Mouse (Mus musculus) thymus, adult 2 months (tissue): Measurements from ENCODE around the gene Ppig. TPM values are rescaled to one million over a fixed set of nuclear protein-coding genes. Genes with fewer than 3 reads are reported as not detected.
"Not testable (repeated sequence)": the region's sequence is repeated elsewhere in the genome, so short reads cannot be mapped to it uniquely, and the experiment has no call there.

Source experiments
- DNase-seq: peaks from one replicate; pipeline ENCODE4 v3.0.0; 2021
- H3K27ac ChIP-seq: fragments of 200-500 bp; 2 replicates; pipeline ENCODE4 v1.5.1; 2012; ENCODE audit warnings: low read length, control low read depth; ENCODE audit not compliant: control insufficient read depth, insufficient read depth
- H3K27me3 ChIP-seq: fragments of 200-500 bp; 2 replicates; pipeline ENCODE4 v1.6.1; 2012; ENCODE audit warnings: mild to moderate bottlenecking, low read length, moderate library complexity, mixed read lengths; ENCODE audit not compliant: control insufficient read depth, insufficient read depth
- H3K36me3 ChIP-seq: fragments of 200-500 bp; 2 replicates; pipeline ENCODE4 v1.6.1; 2012; ENCODE audit warnings: mild to moderate bottlenecking, low read length, moderate library complexity; ENCODE audit not compliant: control insufficient read depth, insufficient read depth
- H3K4me1 ChIP-seq: fragments of 200-500 bp; replicated peaks from 2 replicates; pipeline ENCODE4 v1.6.1; 2012; ENCODE audit warnings: low read length; ENCODE audit not compliant: control insufficient read depth, insufficient read depth
- H3K4me3 ChIP-seq: fragments of 200-500 bp; 2 replicates; pipeline ENCODE4 v1.5.1; 2012; ENCODE audit warnings: mild to moderate bottlenecking, low read length, control low read depth, moderate library complexity; ENCODE audit not compliant: control insufficient read depth, insufficient read depth
- CTCF ChIP-seq: fragments of 200-500 bp; IDR thresholded peaks from 2 replicates; pipeline ENCODE4 v1.5.1; 2012; ENCODE audit warnings: mild to moderate bottlenecking, control low read depth, low read length, moderate library complexity, borderline replicate concordance; ENCODE audit not compliant: control insufficient read depth, poor library complexity, insufficient read depth; ENCODE audit errors: extremely low read depth
- POLR2A ChIP-seq: fragments of 200-500 bp; IDR thresholded peaks from 2 replicates; pipeline ENCODE4 v1.6.1; 2012; ENCODE audit warnings: mild to moderate bottlenecking, low read length, control low read depth, moderate library complexity; ENCODE audit not compliant: control insufficient read depth, poor library complexity, insufficient read depth; ENCODE audit errors: extremely low read depth
- WGBS: fragments of 180-500 bp; shearing (Covaris S2); methylation state at CpG from one replicate; pipeline ENCODE4 v1.1.7; 2018; 5-methylcytosine and 5-hydroxymethylcytosine counted together
- polyA plus RNA-seq: library from polyadenylated mRNA; depleted of rRNA; stranded (reverse); fragments of >200 nt; gene quantifications from 2 replicates; pipeline ENCODE4 v1.2.3, GENCODE M21; 2012; rRNA removed

The Ppig gene
- polyA plus RNA-seq = 2.2 and 2.7 TPM in 2 replicates

DNA sequence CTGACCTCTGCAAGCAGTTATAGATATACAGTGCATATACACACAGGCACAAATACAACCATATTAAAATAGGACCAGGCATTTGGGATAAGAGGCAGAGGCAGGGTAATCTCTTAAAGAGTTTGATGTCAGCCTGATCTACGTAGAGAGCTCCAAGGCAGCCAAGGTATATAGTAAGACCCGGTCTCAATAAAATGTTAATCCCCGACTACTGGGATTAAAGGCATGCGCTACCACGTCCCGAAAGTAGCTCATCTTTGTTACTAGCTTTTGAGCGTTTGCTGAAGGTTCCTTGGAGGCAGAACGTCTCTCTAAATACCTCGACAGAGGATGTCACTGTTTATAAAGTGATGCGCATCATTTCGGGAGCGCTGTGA, at the start of gene Ppig:
Ppig (plus strand) TSS at position 273 of the 377 bp plus-strand sequence.
- H3K36me3 ChIP-seq = no peaks in the 10 kb centered on the region
- H3K4me3 ChIP-seq = peak within 1 kb of the TSS; percentile 93
- H3K4me1 ChIP-seq = no peaks in the 10 kb centered on the region; the same call in 1 of the 2 replicates
- no peak for DNase-seq
- TF ChIP-seq POLR2A (no peak), CTCF (no peak)
- H3K27me3 ChIP-seq = no peaks in the 10 kb centered on the region
- peak within 1 kb of the TSS; percentile 34; the same call in 1 of the 2 replicates for H3K27ac ChIP-seq
- 5% methylated on average over 12 of the region's 12 CpGs for WGBS

DNA sequence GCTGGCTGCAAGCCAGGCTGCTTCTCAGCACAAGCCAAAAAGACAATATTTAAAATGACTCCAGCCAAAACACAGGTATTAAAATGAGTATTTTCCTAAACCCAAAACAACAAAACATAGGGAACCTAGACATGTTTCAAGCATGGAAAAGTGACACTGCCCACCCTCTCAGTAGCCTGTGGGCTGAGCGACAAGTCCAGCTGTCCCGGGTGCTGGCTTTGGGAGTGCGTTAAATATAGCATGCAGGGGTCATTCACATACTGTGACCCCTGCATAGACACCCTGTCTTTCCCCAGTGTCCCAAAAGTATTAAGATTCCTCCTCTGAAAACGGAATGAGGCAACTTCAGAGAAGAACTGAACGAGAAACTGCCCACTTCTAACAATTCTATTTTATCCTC, 48.6 kb upstream of the Ppig start:
- no peak for DNase-seq
- Histone ChIP-seq H3K27ac (no peak overlapping the region), H3K4me1 (no peaks in the 10 kb centered on the region), H3K27me3 (no peaks in the 10 kb centered on the region), H3K4me3 (no peak overlapping the region), H3K36me3 (no peaks in the 10 kb centered on the region)
- no peak for TF ChIP-seq POLR2A
- no peak for TF ChIP-seq CTCF
- 93% methylated on average over 5 of the region's 5 CpGs for WGBS

DNA sequence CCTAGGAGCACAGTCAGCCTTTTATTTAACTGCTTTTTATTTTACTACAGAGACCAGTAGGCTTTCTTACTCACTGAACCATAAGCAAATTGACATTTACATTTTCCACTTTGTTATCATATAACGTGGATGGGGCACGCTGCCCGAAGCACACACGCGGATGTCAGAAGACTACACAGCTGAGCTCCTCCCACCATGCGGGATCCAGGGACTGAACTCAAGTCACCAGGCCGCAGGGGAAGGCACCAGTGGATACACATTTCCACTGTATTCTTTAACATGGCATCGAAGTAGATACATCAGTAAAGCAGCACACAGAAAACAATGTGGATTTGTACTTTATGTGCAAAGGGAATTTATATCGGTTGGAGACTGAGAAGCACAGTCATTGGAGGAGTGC, 47.1 kb upstream of the Ppig start:
- no peaks in the 10 kb centered on the region for H3K27me3 ChIP-seq
- no peak for DNase-seq
- no peaks in the 10 kb centered on the region for H3K36me3 ChIP-seq
- H3K4me3 ChIP-seq = no peak overlapping the region
- WGBS = 96% methylated on average over 9 of the region's 9 CpGs
- H3K4me1 ChIP-seq = no peaks in the 10 kb centered on the region
- TF ChIP-seq POLR2A (no peak), CTCF (no peak)
- no peak overlapping the region for H3K27ac ChIP-seq

DNA sequence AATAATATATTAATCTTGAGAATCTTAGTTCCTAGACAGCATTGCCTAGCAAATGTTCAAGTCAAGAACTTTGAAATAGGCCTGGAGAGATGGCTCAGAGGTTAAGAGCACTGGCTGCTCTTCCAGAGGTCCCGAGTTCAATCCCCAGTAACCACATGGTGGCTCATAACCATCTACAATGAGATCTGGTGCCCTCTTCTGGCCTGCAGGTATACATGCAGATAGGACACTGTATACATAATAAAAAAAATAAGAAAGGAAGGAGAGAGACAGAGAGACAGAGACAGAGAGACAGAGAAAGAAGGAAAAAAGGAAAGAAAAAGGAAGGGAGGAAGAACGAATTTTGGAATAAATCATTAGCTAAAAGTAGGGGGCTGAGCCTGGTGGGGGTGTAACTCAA, 45.6 kb upstream of the Ppig start:
- H3K4me1 ChIP-seq = no peaks in the 10 kb centered on the region
- H3K4me3 ChIP-seq = no peak overlapping the region
- H3K27ac ChIP-seq = no peak overlapping the region
- H3K36me3 ChIP-seq = no peaks in the 10 kb centered on the region
- TF ChIP-seq POLR2A = no peak
- no peak for TF ChIP-seq CTCF
- peak; percentile 8 for DNase-seq
- WGBS = 42% methylated on average over 2 of the region's 2 CpGs
- H3K27me3 ChIP-seq = no peaks in the 10 kb centered on the region

DNA sequence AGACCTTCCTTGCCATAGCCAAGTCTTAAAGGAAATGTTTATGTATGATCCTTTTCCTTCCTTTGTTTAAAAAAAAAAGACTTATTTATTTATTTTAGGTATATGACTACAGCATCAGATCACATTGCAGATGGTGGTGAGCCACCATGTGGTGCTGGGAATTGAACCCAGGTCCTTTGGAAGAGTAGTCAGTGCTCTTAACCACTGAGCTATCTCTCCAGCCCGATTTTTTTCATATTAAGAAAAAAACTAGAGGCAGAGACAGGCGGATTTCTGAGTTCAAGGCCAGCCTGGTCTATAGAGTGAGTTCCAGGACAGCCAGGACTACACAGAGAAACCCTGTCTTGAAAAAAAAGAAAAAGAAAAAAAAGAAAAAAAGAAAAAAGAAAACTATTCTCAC, 45.1 kb upstream of the Ppig start:
- H3K27me3 ChIP-seq, H3K4me3 ChIP-seq, H3K36me3 ChIP-seq, H3K27ac ChIP-seq, DNase-seq, H3K4me1 ChIP-seq: not testable (repeated sequence)
- WGBS = 88% methylated on average over 2 of the region's 2 CpGs

DNA sequence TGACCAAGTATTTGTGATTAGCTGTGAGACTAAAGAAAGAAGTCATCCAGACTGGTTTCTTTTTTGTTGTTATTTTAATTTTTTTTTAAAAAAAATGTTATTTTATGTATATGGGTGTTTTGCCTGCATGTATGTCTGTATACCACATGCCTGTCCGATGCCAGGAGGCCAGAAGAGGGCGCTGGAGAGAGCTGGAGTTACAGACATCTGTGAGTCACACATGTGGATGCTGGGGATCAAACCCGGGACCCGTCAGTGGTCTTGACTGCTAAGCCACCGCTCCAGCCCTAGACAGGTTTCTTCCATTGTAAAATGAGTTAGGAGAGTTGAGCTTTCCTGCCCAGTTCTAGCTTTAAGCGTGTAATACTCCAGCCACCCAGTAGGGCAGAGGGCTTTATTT, 42.4 kb upstream of the Ppig start:
- Histone ChIP-seq H3K27me3 (no peaks in the 10 kb centered on the region), H3K36me3 (no peaks in the 10 kb centered on the region), H3K4me3 (no peak overlapping the region), H3K4me1 (no peaks in the 10 kb centered on the region), H3K27ac (no peak overlapping the region)
- WGBS = 79% methylated on average over 6 of the region's 6 CpGs
- DNase-seq = peak; percentile 37
- TF ChIP-seq CTCF = peak; percentile 52; the same call in 1 of the 2 replicates
- TF ChIP-seq POLR2A = no peak

DNA sequence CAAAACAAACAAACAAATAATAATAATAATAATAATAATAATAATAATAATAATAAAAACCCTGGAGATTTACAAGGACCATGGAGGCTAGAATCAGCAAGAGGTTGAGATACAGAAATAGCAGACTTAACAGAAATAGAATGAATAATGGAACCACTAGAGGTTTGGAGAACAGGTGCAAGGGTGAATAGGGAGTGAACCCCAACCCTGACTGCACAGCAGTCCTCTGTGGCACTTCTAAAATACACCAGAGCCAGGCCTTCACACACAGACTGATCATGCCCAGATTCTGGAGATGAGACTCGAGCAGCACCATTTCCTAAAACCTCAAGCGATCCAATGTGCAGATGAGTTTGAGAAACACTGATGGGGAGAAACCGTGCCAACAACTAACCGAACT, 40.4 kb upstream of the Ppig start:
- TF ChIP-seq POLR2A = no peak
- TF ChIP-seq CTCF = no peak
- Histone ChIP-seq H3K36me3 (no peaks in the 10 kb centered on the region), H3K27ac (no peak overlapping the region), H3K27me3 (no peaks in the 10 kb centered on the region), H3K4me1 (no peaks in the 10 kb centered on the region), H3K4me3 (no peak overlapping the region)
- WGBS = 91% methylated on average over 4 of the region's 4 CpGs
- DNase-seq = no peak
